Mouse (Mus musculus): ENCODE data around the gene Iqcc.

Iqcc gene

DNA sequence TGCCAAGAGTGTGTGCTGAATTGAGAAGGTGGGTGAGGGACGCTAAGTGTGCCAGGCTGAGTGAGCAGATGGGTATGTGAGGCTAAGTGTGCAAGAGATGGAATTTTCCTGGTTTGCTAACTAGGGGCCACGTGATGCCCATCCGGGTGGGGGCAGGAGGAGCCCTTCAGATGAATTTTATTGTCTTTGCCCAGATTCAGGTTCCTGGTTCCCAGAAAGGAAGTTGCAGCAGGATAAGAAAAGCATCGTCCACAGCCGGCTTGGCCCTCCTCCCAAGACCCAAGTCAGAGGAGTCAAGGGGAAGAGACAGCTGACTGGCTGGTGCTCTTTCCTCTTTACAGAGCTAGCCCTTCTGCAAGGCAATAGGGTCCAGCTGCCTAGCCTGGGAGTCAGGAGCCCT, 40.4 kb downstream of the Iqcc start, which contains the start of gene Fam167b:
Gene Fam167b, minus strand, starts transcription at position 84 of the 400 bp plus-strand sequence.
- no peak for DNase-seq (ENCODE audit: low read depth)

DNA sequence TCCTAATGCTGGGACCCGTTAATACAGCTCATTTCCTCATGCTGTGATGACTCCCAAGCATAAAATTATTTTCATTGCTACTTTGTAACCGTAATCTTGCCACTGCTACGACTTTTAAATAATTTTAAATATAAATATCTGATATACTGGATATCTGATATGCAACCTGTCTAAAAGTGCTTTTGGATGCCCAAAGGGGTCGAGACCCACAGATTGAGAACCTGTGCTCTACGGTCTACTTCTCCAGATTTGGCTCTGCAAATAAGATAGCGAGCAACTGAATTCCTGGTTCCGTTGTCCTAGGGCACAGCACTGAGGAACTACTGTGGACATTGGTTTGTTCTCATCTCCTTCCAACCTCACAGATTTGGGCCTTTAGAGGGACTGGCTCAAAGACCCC, 41.2 kb downstream of the Iqcc start:
- no peak for DNase-seq (ENCODE audit: low read depth)

DNA sequence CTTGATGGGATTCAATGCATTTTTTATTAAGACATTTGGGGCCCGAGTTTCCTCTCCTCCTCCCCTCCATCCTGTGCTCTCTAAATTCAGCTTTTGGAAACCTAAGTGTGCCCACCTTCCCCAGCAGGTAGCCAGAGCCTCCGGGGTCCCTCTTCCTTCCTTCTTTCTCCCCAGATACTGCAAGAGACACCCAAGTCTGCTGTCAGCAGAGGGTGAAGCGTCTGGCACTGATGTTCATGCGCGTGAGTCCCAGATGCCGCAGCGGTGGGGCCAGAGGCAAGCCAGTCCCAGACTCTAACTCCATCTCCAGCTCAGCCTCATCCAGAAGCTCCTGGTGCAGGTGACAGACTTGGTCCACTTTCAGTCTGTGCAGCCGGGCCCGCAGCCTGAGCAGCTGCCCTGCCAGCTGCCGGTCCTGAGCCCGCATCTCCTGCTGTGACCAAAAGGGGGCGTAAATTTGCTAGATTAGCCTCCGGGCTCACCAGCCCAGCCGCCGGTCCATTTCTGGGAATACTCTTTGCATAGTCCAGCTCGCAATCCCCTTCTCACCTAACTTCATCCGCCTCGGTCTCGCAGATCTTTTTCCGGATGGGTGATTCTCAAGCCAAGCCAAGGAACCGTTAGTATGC, 41.9 kb downstream of the Iqcc start:
- no peak for DNase-seq (ENCODE audit: low read depth)

DNA sequence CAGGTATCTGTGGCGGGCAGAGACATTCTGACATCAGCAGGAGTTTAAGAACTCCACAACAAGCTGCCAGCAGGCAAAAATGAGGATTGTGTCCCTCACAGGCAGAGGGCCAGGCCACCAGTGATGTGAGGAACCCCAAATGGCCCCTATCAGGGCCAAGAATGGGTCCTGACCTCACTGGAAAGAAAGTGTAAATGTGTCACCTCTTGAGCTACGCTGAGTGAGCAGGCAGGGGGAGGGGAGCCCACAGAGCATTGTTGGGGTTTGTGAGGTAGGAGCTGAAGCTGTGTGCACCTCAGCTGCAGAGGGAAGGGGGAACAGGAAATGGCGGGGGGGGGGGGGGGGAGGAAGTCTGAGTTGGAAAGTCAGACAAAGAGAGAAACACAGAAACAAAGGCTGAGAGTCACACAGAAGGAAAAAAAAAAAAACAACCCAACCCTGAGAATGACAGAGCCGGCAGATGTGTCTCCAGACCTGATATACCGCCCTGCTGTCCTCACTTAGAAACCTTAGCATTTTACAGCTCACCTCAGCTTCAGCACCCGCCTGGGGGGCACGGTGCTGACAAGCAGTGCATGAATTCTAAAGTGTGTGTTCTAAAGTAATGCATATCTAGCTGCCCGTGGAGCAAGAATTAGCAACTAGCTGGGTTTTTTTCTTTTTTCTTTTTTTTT, 43.6 kb downstream of the Iqcc start:
- DNase-seq (ENCODE audit: low read depth): no peak

DNA sequence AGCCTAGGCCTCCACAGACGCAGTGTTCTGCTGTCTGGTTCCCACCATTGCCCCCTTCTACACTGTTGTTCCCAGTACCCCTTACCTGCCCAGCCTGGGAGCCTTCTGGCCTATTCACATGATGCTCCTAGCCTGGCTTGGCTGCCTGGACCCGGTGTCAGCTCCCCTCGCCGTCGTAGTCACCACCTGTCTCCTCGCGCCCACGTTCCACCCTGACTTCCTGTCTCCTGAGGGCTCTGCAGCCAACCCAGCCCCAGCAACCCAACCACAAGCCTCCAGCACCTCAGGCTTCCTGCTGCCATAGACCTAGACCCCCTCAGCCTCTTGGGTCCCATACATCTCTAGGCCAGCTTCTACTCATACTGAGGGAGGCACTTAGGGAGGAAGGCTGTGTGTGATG, 45.5 kb downstream of the Iqcc start, which contains the start of gene Lck:
Gene Lck, minus strand, starts transcription at position 212 of the 400 bp plus-strand sequence.
- DNase-seq (ENCODE audit: low read depth): no peak

DNA sequence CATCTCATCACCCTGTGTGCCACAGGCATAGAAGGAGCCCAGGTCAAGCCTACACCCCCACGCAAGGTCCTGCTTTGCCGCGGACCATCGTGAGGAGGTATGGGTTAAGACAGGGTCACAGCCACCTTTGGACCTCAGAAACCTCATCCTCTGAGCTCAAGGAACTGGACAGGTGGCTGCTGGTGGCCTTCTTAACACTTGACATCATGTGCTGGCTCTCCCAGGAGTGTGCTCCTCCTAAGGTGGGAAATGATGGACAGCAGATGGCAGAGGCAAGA, 45.9 kb downstream of the Iqcc start:
- DNase-seq (ENCODE audit: low read depth): no peak

DNA sequence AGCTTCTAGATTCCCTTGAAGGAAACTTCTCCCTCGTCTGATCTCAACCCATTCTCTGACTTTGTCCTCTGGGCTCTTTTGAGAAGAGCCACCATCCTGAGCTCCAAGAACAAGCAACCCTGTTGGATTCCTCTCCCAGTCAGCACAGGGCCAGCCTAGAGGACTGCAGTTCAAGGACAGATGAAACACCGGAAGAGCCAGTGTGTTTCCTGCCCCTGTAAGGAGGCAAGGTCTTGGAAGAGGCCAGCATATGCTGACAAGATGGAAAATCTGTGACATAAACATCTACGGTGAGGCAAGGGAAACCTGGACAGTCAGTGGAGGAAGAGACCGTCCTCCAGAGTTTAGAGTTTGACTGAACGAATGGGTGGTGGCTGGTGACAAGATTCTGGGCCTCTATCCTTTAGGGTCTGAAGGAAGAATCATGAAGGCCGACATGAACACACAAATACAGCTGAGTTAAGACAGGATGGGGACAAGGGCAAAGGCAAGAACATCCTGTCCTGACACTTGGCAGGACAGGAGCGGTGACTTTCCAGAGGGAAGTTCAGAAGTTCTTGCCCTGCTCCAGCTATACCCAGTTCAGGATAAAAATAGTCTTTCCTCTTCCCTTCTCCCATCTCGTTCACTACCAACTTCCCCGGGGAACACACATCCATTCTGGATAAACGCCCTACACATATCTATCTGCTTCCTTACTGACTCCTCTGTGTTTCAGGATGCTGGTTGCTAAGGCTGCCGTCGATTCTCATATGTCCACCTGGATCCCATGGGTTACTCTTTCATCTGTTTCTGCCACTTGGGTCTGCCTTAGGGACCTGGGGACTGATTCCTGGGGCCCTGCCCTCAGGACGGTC, 46.4 kb downstream of the Iqcc start:
- no peak for DNase-seq (ENCODE audit: low read depth)

DNA sequence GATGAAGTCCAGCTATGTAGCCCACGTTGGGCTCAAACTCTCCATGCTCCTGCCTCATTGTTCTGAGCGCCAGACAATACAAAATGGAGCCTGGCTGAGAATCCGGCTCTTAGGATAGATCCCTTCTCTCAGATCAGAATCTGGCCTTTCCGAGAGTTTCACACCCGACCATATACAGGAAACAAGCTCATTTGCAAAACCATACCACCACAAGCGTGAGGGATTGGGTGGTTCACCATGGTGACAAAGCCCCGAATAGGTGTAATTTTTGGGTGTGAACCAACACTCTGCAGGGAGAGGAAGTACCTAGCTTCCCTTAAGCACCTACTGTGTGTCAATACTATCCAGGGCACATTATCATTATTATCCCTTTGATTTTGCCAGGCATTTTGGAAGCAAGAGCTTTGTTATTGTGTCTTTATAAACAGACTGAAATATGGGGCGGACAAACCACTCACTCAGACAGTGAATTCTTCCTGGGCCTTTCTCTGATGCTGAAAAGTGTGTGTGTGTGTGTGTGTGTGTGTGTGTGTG, 47.3 kb downstream of the Iqcc start:
- no peak for DNase-seq (ENCODE audit: low read depth)

DNA sequence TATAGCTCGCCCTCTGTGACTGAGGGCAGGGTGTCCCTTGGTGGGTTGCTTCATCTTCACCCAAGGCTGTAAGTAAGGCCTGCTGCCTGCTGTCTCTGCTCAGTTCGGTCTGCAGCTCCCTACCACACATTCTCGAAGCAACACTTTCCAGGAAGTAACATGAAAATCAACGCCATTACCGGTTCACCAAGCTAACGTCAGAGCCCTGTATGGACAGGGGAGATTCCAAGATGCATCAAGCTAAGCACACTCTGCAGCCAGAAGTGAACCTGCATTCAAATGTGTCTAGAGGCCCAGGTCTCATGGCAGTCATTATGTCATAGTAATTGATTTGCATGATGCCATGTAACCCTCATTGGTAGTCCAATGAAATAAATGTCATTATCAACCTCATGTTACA, 48.9 kb downstream of the Iqcc start:
- DNase-seq (ENCODE audit: low read depth): no peak

DNA sequence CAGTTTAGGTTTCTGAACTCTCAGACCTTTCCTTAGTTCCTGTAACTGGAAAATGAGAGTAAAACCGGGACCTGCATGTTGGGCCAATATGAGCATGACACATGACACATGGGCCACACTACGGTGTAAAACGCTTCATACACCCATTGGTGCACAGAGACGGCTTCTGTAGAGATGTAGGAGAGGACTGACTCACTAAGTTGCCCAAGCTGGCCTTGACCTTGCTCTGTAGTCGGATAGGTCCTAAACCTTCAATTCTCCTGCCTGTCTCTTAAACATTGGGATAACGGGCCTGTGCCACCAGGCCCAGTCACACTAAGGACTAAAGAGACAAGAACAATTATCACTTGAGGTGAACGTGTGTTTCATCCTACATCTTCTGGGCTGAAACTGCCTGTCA, 50.5 kb downstream of the Iqcc start:
- no peak for DNase-seq (ENCODE audit: low read depth)

DNA sequence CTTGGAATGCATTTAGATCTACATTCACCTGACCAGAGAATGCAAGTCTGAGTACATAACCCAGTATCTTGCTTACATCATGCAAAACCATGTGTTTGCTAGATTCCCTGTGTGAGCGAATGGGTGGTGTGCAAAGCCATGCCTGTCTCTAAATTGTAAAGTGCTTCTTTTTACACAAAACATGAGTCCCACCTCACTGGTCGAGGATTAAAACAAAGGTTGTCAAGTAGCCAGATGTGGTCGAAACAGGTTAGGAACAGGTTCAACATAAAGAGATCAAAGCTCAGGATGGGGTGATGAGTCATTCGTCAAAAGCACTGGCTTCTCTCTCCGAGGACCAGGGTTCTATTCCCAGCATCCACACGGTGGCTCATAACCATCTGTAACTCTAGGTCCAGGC, 53.8 kb downstream of the Iqcc start:
- no peak for DNase-seq (ENCODE audit: low read depth)
